Mouse (Mus musculus) limb, embryonic 10.5 days (tissue): ENCODE measurements around the gene Evc. TPM values are rescaled to one million over a fixed set of nuclear protein-coding genes. Genes with fewer than 3 reads are reported as not detected.
A peak's percentile ranks its signal among the peaks of the same experiment; 100 is the strongest.

ENCODE experiments used
- DNase-seq: peaks from one replicate; pipeline ENCODE4 v3.0.0-alpha.2; 2017; ENCODE audit warnings: low spot score
- H3K27ac ChIP-seq: fragments of 300-500 bp; sonication (generic); 2 replicates; pipeline ENCODE4 v1.5.1; 2016; ENCODE audit warnings: mild to moderate bottlenecking
- H3K27me3 ChIP-seq: fragments of 300-500 bp; sonication (generic); 2 replicates; pipeline ENCODE4 v1.6.1; 2016; ENCODE audit warnings: low read depth, mild to moderate bottlenecking; ENCODE audit not compliant: poor library complexity, severe bottlenecking
- H3K36me3 ChIP-seq: fragments of 300-500 bp; sonication (generic); 2 replicates; pipeline ENCODE4 v1.6.1; 2016; ENCODE audit warnings: mild to moderate bottlenecking, moderate library complexity
- H3K4me1 ChIP-seq: fragments of 300-500 bp; sonication (generic); 2 replicates; pipeline ENCODE4 v1.6.1; 2016
- H3K4me3 ChIP-seq: fragments of 300-500 bp; sonication (generic); 2 replicates; pipeline ENCODE4 v1.5.1; 2016; ENCODE audit warnings: mild to moderate bottlenecking, moderate library complexity
- H3K9me3 ChIP-seq: fragments of 300-500 bp; sonication (generic); replicated peaks from 2 replicates; pipeline ENCODE4 v1.6.1; 2016; ENCODE audit warnings: mild to moderate bottlenecking
- WGBS: fragments of 180-500 bp; shearing (Covaris S2); methylation state at CpG from one replicate; pipeline ENCODE4 v1.1.7; 2016; 5-methylcytosine and 5-hydroxymethylcytosine counted together
- polyA plus RNA-seq: library from polyadenylated mRNA; unstranded; fragments of >200 nt; fragmentation: Nextera tagmentation; extraction: Ambion mirVana; gene quantifications from 2 replicates; pipeline ENCODE4 v1.2.1, GENCODE M21; 2016

Gene Evc
- polyA plus RNA-seq, 1 experiment from 2014 or later, result 30.7 TPM

DNA sequence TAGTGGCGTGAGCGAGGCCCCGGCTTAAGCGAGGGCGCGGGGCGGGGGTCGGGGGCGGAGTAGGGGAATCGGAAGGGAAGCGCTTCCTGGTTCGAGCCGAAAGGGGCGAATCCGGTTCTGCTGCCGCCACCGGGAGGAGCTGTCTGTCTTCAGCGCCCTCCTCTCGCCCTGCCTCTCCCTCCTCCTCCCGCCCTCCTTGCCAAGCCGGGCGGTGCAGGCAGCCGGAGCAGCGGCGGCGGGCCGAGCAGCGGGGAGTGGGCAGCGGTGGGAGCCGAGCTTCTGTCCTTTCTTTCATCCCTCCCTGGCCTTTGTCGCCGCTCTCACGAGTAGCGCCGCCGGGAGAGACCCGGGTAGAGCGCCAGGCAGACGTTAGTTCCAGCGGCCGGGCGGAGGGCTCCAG is 91.0 kb downstream of the Evc start:
- H3K27me3 ChIP-seq, result peaks cover 58% of the 10 kb centered on the region
- no peaks in the 10 kb centered on the region for H3K9me3 ChIP-seq
- no peaks in the 10 kb centered on the region for H3K36me3 ChIP-seq
- DNase-seq, result peak; percentile 73
- peaks cover 68% of the 10 kb centered on the region for H3K4me1 ChIP-seq
- WGBS, result under 1% methylated on average over 41 of the region's 42 CpGs
- H3K27ac ChIP-seq, result peak overlapping the region; percentile 84
- H3K4me3 ChIP-seq, result peak overlapping the region; percentile 74

DNA sequence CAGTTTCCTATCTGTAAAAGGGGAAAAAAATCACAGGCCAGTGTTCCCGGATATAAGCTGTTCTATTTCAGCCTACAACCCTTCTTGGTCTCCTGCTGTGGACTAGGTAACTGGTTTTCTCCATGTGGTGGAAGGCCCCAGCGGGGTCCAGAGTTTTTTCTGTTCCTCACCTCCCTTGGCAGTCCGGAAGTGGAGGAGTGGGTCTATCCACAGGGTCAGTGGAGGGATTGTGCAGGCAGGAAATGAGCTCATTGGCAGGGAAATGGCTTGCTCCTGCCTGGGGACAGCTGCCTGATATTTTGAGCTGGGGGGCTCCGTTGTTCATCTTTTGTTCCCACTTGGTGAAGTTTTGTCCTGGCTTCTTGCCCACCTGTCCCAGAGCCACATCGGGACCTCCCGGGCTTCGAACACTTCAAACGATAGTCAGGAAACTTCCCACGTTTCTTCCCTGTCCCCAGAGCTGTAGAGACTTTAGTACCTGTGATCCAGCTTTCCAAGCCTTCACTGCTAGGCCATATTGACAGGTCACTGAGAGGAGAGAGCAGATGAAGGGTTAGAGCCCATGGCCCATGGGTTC is 91.9 kb downstream of the Evc start:
- Histone ChIP-seq H3K4me1 (peaks cover 68% of the 10 kb centered on the region), H3K4me3 (peak overlapping the region; percentile 74), H3K9me3 (no peaks in the 10 kb centered on the region), H3K27ac (peak overlapping the region; percentile 84), H3K27me3 (peaks cover 67% of the 10 kb centered on the region), H3K36me3 (no peaks in the 10 kb centered on the region)
- DNase-seq, result peak; percentile 51
- 31% methylated on average over 9 of the region's 9 CpGs for WGBS

DNA sequence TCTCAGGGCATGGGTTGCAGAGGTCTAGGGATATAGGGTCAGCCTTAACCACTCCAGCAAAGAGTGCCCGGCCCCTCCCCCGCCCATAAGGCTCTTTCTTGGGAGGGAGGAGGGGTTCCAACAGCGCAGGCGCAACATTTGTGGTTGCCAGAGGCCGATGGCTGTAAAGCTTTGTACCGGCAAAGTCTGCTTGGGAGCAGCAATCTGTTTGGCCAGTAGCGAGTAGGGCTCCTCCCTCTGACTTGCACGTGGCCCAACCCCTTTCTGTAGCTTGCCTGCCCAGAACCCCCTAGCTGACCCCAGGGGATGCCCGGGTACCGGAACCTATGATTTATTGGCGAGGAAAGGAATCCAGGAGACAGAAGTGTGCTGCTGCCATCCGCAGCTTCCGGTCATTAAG is 92.5 kb downstream of the Evc start:
- Histone ChIP-seq H3K27ac (no peak overlapping the region), H3K36me3 (no peaks in the 10 kb centered on the region), H3K9me3 (no peaks in the 10 kb centered on the region), H3K4me1 (peaks cover 68% of the 10 kb centered on the region), H3K4me3 (peak overlapping the region; percentile 74; the same call in 1 of the 2 replicates), H3K27me3 (peaks cover 68% of the 10 kb centered on the region)
- WGBS, result under 1% methylated on average over 13 of the region's 13 CpGs
- DNase-seq, result peak; percentile 63

DNA sequence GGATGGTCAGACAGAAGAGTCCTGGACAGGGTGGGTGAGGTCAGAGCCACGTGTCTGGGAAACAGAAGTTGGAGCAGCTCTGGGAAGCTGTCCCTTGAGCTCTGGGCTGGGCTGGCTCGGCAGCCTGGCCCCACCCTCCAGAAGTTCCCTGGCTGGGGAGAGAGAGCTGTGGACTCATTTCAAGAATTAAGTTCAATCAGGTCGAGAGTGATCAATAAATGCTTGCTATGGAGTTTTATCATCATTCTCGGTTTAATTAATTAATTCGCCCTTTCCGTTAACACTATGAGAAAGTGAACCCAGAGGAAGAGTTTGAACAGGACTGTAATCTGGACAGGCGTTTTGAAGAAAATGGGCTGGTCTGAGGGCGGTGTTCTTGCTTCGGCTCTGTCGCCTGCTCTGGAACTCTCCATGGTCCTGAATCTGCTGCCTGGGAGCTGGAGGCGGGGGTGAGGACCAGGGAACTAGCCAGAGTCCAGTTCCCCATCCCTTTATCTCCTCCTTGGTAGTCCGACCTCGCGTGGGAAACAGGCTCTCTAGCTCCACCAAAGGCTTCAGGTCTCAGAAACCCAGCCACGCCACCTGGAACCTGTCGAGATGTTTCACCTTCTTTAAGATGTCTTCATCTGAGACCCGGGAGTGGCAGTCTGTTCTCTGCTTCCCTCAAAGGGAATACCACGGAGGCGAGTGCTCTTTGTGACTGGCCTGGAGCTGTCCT is 93.4 kb downstream of the Evc start:
- H3K4me3 ChIP-seq, result peak overlapping the region; percentile 74; the same call in 1 of the 2 replicates
- DNase-seq, result peak; percentile 89
- H3K36me3 ChIP-seq, result no peaks in the 10 kb centered on the region
- no peaks in the 10 kb centered on the region for H3K9me3 ChIP-seq
- peaks cover 68% of the 10 kb centered on the region for H3K27me3 ChIP-seq
- under 1% methylated on average over 19 of the region's 19 CpGs for WGBS
- H3K27ac ChIP-seq, result no peak overlapping the region
- H3K4me1 ChIP-seq, result peaks cover 66% of the 10 kb centered on the region

DNA sequence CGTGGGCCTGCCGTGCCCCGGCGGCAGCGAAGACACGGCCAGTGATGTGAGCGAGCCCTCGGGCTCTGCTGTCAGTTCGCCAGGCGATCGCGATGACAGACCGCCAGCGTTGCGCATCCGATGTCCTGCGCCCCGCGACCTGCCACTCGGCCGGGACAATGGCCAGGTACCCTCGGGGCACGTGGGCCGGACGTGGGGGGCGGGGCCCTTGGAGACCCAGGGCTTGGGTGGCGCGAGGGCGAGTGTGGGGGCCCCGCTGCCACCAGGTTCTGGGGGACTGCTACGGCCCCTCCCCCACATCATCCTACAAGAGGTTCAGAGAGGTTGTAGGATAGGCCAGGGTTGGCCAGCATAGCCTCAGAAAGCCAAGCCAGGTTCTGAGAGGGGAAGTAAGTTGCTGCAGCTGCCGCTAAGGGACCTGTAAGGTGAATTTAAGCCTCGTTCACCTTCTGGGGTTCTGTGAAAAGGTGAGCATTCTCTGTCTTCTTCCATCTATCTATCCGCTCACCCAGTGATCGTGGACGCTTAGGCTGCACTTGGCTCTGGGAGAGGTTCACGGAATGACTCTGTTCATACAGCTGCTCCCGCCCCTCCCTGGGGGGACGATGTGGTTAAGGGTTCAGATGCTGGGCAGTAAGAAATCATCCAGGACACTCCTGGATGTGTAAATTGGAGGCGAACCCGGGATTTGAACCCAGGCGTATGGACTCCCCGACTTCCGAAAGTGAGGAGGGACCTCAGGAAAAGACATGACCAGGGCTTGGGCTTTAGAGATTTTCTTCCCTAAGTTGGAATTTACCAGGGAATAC is 94.1 kb downstream of the Evc start:
- Histone ChIP-seq H3K4me3 (peak overlapping the region; percentile 54), H3K27ac (no peak overlapping the region), H3K4me1 (peaks cover 60% of the 10 kb centered on the region), H3K27me3 (peaks cover 71% of the 10 kb centered on the region), H3K36me3 (no peaks in the 10 kb centered on the region), H3K9me3 (no peaks in the 10 kb centered on the region)
- WGBS, result 10% methylated on average over 44 of the region's 44 CpGs
- peak; percentile 43 for DNase-seq

DNA sequence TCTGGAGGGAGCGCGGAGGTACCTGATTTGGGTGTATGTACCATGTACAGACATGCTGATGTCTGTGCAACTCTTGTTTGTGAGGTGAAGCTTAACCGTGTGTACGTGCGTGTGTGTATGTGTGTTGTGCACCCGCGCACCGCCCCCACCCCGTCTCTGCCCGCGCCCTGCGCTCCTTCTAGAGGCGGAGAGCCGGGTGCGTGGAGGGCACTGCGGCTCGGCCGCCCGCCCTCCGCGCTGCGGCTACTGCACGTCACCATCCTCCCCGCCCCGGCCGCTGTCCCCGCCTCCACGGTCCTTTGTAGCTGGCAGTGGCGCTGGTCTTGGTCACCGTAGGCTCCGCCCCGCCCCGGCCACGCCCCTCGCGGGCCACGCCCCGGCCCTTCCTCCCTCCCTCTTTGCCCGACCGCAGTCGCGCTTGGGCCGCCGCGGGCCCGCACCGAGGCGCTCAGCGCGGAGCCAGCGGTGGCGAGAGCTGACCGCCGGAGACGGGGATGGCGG is 95.0 kb downstream of the Evc start, which contains the start of gene Crmp1:
Gene Crmp1 (plus strand): TSS at position 290 of the 501 bp plus-strand sequence.
- Histone ChIP-seq H3K4me1 (peaks cover 52% of the 10 kb centered on the region), H3K36me3 (no peaks in the 10 kb centered on the region), H3K4me3 (peak within 1 kb of the TSS; percentile 54), H3K27me3 (peaks cover 71% of the 10 kb centered on the region), H3K9me3 (no peaks in the 10 kb centered on the region), H3K27ac (no peak within 1 kb of the TSS)
- DNase-seq, result peak; percentile 92
- WGBS, result 2% methylated on average over 46 of the region's 56 CpGs

DNA sequence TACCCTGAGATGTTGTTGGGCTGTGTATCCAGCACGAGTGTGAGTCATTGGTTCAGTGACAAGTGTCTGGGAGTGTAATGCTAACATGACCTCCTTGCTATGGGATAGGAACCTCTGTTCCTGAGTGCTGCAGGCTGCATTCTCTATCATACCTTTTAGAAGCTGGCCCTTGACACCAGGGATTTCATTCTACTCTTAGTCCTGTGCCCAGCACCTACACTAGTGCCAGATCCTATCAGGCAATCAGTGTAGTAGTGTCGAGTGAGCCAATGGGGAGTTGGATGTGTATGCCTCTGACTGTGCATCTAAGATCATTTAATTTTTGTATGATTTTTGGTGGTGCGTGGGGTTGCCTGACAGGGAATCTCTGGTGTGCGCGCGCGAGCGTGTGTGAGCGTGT is 95.5 kb downstream of the Evc start:
- H3K27me3 ChIP-seq, result peaks cover 66% of the 10 kb centered on the region
- H3K4me1 ChIP-seq, result peaks cover 47% of the 10 kb centered on the region
- no peaks in the 10 kb centered on the region for H3K9me3 ChIP-seq
- no peak for DNase-seq
- H3K27ac ChIP-seq, result no peak overlapping the region
- 16% methylated on average over 9 of the region's 9 CpGs for WGBS
- H3K4me3 ChIP-seq, result peak overlapping the region; percentile 54
- H3K36me3 ChIP-seq, result no peaks in the 10 kb centered on the region

DNA sequence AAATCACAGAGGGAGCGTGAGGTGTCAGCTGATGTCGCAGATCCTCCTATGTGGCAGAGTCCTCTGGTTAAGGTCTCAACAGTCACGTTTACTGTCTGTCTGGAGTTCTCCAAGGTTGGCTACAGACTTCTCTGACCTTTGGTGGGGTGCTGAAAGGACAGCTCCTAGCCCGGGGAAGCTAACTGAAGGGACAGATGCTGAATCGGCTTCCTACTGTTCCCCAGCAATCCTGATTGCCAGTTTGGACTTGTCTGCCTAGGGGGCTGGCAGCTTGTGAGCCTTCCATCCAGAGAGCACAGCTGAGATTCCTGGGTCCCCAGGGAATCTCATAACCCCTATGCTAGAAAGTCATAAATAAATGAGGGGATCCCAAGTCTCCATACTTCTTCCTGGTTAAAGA is 96.1 kb downstream of the Evc start:
- H3K9me3 ChIP-seq, result no peaks in the 10 kb centered on the region
- WGBS, result 3% methylated on average over 5 of the region's 5 CpGs

More for the DNA sequence above, 96.1 kb downstream of the Evc start:
- H3K4me3 ChIP-seq, result no peak overlapping the region
- peaks cover 40% of the 10 kb centered on the region for H3K4me1 ChIP-seq
- H3K27me3 ChIP-seq, result peaks cover 61% of the 10 kb centered on the region
- peak; percentile 84 for DNase-seq
- H3K27ac ChIP-seq, result no peak overlapping the region
- no peaks in the 10 kb centered on the region for H3K36me3 ChIP-seq

Other genes starting within 250 kb of the Evc start
- 61.8 and 91.8 TPM in 2 replicates for gene Crmp1, start 95.0 kb downstream of the Evc start, polyA plus RNA-seq
- gene Evc2, start 1.6 kb upstream of the Evc start, polyA plus RNA-seq, result 23.4 and 24.5 TPM in 2 replicates